Mouse (Mus musculus) A20 (cell line): ENCODE data around the gene Ttll6.

Source experiments
- DNase-seq: peaks from one replicate; pipeline ENCODE4 v3.0.0-alpha.2; 2011; ENCODE audit warnings: low read depth, low spot score

Ttll6 gene

DNA sequence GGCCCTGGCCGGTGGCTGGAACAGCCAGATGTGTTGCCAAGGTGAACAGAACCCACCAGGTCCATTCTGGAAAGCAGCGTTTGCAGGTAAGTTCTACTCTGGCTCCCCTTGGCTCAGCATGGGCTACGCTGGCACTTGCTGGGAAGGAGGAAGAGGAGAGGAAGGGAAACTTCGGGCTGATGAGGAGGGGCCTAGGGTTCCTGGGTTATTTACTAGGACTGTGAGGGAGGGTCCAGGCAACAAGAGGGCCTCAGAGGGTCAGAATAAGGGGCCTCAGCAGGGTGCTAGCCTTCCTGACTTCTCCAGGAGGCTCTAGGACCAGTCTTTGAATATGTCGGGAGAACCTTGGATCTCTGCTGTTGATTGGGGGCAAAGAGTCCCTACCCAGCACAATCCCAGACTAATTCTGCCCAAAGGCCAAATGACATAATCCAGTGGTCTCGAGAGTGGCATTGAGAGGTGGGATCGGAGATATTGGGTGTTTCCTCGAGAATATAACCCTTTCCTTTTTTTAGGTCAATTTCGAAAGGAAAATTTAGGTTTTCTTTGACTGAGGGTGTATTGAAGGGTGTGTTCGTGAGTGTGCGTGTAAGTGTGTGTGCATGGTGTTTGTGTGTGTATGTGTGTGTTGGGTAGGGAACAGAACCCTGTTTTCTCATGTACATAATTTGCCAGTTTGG is 61.5 kb downstream of the Ttll6 start:
- DNase-seq = no peak

DNA sequence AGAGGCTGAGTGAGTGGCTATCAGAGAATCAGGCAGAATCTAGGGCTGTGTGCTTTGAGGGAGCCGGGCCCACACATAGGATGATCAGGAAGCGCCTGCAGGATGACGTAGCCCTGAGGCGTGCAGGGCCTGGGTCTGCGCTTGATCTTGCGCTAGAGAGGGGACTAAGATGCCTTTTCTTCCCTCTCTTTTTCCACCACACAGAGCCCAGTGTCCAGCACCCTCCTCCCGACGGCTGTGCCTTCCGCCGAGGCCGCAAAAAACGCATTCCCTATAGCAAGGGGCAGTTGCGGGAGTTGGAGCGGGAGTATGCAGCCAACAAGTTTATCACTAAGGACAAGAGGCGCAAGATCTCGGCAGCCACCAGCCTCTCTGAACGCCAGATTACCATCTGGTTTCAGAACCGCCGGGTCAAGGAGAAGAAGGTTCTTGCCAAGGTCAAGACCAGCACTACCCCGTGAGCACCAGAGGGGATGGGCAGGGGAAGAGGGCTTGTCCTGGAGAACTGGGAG is 62.2 kb downstream of the Ttll6 start:
- DNase-seq = no peak

DNA sequence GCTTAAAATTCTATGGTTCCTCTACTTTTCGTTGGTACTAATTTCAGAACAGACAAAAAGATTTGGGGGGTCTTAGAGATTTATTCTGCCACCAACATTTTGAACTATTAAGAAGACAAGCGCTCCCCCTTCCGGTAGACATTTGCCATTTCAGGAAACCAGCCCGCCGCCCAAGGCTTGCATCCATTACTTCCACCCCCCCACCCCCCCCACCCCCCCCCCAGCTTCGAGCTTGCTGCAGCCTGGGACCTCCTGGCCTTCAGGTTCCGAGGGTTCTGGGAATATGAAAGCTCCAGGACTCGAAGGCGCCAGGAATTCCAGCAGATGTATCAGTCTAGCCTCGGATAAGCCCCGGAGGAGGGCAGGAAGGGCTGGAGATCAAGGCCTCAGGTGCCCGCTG is 65.1 kb downstream of the Ttll6 start:
- peak; percentile 42 for DNase-seq

DNA sequence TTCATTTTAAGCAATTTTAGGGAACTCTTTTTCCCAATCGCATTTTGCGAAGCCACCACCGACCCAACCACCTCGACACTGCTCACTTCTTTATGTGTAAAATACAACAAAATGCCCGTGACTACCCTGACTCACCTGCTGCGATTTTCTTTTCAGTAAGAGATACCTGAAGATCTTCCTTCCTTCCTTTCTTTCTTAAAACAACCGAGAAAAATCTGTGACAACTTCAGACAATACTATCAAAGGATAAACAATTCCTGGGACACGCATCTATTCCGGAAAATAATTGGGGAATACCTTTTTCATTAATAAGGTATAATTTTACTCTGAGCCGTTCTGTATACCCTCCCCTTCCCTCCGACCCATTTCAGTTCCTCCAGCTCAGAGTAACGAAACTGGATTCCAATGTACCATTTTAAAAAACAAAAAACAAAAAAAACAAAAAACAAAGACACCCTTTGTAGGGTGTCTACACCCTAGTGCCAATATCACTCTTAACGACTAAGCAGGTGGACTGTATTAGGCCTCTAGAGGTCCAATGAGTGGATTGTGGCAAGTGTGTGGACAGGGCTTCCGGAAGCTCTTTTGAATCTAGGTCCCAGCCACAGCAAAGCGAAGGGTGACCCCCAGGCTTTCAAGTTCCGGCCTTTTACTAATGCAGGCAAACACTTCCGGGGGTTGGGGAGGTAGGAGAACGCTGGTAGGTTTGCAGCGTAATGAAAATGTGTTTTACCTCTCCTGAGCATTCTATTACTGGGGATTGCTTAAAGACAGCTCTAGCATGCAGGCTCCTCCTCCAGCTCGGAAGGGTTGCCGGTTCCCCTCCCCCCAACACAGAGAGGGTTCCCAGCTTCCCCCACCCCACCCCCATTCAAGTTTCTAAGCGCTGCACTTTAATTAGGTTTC is 65.8 kb downstream of the Ttll6 start:
- no peak for DNase-seq

DNA sequence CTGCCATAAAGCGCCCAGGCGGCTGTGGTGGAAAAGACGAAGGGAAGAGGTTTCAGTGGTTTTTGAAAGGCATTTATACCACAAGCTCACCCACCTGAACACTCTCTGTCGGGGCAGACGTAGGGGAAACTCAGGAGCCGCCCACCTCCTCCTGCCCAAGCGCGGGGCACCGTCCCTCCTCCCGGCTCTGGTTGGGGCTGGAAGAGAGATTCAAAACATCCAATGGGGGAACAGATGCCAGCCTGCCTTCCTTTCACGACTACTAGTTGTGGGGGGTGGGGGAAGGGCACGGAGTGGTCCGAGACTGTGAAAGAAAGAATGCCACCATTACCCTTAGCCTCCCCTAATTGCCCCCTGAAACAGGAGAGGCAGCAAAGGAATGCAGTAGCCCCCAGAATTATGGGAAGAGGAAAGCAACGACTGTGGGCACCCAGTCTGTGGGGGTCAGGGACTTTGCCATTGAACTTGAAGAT is 66.6 kb downstream of the Ttll6 start:
- DNase-seq = no peak

DNA sequence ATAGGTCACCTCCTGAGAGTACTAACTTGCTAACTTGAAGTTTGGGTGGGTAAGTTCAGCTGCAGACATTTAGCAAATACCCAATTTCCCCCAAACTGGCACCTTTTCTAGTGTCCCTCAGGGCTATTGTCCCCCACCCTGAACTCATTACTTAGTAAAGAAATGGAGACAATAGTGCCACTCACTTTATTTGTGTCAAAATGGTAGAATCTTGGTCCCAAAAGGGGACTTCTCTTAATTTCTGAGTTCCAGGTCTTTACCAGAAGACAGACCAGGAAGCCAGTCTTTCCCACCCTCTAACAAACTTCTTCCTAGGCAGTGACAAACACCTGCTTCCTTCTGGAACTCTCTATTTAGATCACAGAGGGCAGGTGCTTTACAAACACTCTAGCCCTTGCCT is 68.2 kb downstream of the Ttll6 start:
- no peak for DNase-seq

DNA sequence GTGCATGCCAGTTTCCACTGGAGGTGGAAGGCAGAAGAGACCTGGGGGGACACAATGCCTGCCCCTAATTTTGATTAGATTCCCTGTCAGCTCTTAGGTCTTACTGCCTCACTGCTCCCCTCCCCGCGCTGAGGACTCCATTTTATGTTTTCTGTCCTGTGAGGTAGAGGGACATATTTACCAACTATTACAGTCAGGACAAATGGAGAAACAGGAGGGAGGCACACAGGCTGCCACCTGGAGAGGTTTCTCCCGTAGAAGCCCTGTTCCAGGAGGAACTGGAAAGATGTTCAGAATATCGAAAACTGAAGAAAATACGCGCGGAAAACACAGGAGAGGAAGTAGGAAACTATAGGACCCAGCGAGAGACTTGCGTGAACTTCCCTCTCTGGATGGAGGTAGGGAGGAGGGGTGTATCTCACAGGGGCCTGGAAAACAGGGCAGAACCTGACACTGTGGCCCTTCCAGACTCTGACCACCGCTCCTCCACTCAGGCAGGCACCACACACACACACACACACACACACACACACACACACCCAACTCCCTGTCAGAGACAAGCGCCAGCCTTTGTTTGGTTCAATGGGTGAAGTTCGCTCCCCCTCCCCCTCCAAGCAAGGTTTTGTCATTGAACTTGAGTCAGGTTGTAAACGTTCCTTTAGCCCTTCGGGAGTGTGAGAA is 69.0 kb downstream of the Ttll6 start:
- DNase-seq = no peak

DNA sequence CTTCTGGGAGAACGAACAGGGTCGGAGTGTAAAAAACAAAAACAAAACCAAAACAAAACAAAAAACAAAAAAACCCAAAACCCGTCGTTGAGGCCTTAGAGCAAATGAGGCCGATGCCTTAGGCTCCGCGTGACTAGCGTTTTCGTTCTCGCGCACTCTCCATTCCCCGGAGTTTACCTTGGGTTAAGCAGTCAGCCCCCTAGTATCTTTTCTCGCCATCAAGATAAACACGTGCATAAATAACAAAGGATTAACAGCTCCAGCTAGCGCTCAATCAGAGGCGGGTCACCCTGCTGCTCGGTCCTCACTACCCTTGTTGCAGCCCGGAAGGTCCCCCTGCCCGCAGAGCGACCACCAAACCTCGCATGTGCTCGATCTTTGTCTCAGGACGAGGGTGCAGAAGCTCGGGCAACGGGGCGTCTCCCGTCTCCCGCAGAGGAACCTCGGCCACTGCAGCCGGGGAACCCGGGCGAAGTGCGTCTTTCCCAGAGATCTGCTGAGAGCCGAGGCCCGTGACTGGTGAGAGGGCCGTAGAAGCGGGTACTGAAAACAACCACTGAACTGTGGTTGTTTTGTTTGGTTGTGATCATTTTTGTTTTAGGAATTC is 69.7 kb downstream of the Ttll6 start:
- no peak for DNase-seq

DNA sequence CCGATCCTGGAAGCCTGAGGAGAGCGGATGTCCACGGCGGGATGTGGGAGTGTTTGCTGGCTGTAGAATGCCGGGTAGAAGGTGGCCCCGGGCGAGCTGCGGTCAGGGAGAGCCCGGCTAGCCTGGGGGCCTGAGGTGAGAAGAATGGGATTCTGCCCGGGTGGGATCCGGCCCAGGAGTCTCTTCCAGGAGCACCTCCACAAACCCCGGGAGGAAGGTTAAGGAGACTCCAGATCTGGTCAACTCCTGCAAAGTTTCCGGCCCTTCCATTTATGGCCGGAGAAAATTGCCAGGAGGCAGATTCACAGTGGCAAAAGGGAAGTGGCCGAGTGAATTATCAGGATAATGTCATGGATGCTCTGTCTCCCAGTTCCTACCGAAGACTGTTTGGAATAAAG is 70.2 kb downstream of the Ttll6 start:
- no peak for DNase-seq

DNA sequence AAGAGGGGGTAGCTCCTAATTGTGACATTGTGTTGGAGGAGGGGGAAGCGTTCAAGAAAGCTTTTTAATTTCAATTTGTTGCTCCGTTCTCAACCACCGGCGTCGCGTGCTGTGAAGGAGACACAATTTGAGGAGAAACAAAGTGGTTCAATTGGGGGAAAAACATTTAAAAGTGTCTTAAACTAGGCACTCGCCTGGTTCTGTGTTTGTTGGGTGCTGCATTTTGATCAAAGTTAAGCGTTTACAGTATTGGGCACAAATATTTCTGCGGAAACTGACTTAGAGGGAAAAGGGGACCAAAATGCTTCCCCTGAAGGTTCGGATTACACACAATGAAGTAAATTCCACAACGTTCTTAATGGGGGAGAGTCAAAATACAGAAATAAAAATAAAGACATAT is 70.8 kb downstream of the Ttll6 start:
- no peak for DNase-seq

DNA sequence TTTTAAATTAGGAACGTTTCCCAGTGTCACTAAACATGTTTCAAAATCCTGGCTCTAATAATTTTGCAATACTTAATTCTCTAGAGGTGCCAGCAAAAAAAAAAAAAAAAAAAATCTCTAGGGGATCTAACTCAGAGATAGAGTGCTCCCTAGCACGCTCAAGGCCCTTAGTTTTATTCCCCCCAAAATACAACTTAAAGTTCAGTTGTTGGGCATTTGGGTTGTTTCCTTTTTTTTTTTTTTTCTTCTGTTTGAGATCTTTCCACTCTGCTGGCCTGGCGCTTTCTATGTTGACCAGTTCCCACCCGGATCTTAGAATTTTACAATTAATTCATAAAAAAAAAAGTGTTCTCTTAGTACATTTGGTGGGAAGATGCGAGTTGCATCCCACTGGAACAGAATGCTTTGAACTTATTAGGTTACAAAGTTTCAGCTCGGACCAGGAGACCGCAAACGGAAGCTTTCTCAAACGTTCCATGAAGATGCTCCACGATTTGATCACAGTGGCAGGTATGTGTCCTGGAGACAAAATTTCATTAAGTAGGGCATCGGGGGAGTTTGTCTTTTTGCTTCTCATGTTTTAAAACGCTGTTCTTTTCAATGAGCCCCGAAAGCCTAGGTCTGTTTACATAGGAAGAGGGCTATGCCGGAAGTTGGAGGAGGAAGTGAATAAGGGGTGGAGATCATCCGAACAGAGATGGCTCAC is 72.0 kb downstream of the Ttll6 start:
- no peak for DNase-seq
